Mouse (Mus musculus): ENCODE measurements around the gene Cd8a. TPM values are rescaled to one million over a fixed set of nuclear protein-coding genes. Genes with fewer than 3 reads are reported as not detected.

The Cd8a gene
- polyA plus RNA-seq, 1 experiment from 2014 or later, result not detected

- ATAC-seq (ENCODE audit: low FRiP score) (no peak), DNase-seq (ENCODE audit: low spot score, missing footprints) (no peak)
- Histone ChIP-seq H3K9ac (ENCODE audit: low read length) (no peak overlapping the region), H3K4me3 (ENCODE audit: low read depth, low read length) (no peak overlapping the region), H3K9me3 (ENCODE audit: control insufficient read depth, low read length) (no peaks in the 10 kb centered on the region), H3K4me2 (no peak overlapping the region), H3K27me3 (ENCODE audit: control insufficient read depth, insufficient read depth, low read length) (no peaks in the 10 kb centered on the region), H3K36me3 (ENCODE audit: control insufficient read depth, insufficient read depth, low read length) (no peaks in the 10 kb centered on the region), H3K4me1 (ENCODE audit: control insufficient read depth, insufficient read depth, low read length) (no peaks in the 10 kb centered on the region), H3K27ac (ENCODE audit: low read depth, low read length) (no peak overlapping the region)
- 82% methylated on average over 3 of the region's 3 CpGs for WGBS
Measured at GRCm38 (mm10) chr6:71338941-71339340, 34.3 kb upstream of the Cd8a start.

DNA sequence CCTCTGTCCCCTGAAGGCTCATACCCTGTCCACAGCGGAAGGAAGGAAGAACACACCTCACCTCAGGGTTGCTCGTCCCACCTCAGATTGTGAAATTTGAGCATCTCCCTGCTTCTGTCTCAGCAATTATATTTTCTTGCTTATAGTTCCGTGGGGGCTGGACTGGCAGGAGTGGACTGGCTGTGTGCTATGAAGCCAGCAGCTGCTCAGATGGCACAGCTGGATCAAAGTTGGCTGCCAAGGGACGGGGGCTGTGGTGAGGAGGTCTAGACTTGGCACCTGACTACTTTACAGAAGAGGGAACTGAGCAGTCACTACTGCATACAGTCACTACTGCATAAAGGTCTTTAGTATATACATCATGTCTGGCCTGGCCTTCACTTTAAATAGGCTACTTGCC, 33.9 kb upstream of the Cd8a start:
- no peak for DNase-seq (ENCODE audit: low spot score, missing footprints)
- Histone ChIP-seq H3K36me3 (ENCODE audit: control insufficient read depth, insufficient read depth, low read length) (no peaks in the 10 kb centered on the region), H3K27me3 (ENCODE audit: control insufficient read depth, insufficient read depth, low read length) (no peaks in the 10 kb centered on the region), H3K4me3 (ENCODE audit: low read depth, low read length) (no peak overlapping the region), H3K4me1 (ENCODE audit: control insufficient read depth, insufficient read depth, low read length) (no peaks in the 10 kb centered on the region), H3K9ac (ENCODE audit: low read length) (no peak overlapping the region), H3K9me3 (ENCODE audit: control insufficient read depth, low read length) (no peaks in the 10 kb centered on the region), H3K27ac (ENCODE audit: low read depth, low read length) (no peak overlapping the region), H3K4me2 (no peak overlapping the region)
- ATAC-seq (ENCODE audit: low FRiP score), result no peak
- WGBS, result 88% methylated on average over 4 of the region's 4 CpGs

- ATAC-seq (ENCODE audit: low FRiP score) (no peak), DNase-seq (ENCODE audit: low spot score, missing footprints) (no peak)
- no peaks in the 10 kb centered on the region for H3K36me3 ChIP-seq (ENCODE audit: control insufficient read depth, insufficient read depth, low read length)
- H3K4me3 ChIP-seq (ENCODE audit: low read depth, low read length), result no peak overlapping the region
- WGBS, result 89% methylated on average over 9 of the region's 9 CpGs
- no peak overlapping the region for H3K9ac ChIP-seq (ENCODE audit: low read length)
- H3K27ac ChIP-seq (ENCODE audit: low read depth, low read length), result no peak overlapping the region
- H3K9me3 ChIP-seq (ENCODE audit: control insufficient read depth, low read length), result no peaks in the 10 kb centered on the region
- no peaks in the 10 kb centered on the region for H3K4me1 ChIP-seq (ENCODE audit: control insufficient read depth, insufficient read depth, low read length)
- H3K27me3 ChIP-seq (ENCODE audit: control insufficient read depth, insufficient read depth, low read length), result no peaks in the 10 kb centered on the region
- no peak overlapping the region for H3K4me2 ChIP-seq
Measured at GRCm38 (mm10) chr6:71341179-71341578, 32.0 kb upstream of the Cd8a start.

DNA sequence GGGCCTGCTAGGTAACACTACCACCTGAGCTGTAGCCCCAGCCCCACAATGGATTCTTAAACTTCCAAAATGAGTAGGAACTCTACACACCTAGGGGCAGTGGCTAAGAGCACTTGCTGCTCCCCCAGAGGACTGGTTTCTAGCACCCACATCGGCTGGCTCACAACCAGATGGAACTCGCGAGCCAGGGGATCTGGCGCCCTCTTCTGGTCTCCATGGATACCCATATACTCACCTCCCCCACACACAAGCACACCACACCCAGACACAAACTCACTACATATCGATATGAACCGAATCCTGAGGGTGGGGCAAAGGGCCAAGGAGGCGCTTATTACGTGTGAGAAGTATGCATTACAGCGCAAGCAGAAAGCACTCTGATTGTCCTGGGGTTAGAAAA, 25.2 kb upstream of the Cd8a start:
- DNase-seq (ENCODE audit: low spot score, missing footprints), result no peak
- no peaks in the 10 kb centered on the region for H3K36me3 ChIP-seq (ENCODE audit: control insufficient read depth, insufficient read depth, low read length)
- H3K4me3 ChIP-seq (ENCODE audit: low read depth, low read length), result no peak overlapping the region
- no peak overlapping the region for H3K4me2 ChIP-seq
- H3K9ac ChIP-seq (ENCODE audit: low read length), result no peak overlapping the region
- no peak for ATAC-seq (ENCODE audit: low FRiP score)
- H3K27ac ChIP-seq (ENCODE audit: low read depth, low read length), result no peak overlapping the region
- H3K4me1 ChIP-seq (ENCODE audit: control insufficient read depth, insufficient read depth, low read length), result no peaks in the 10 kb centered on the region
- 93% methylated on average over 9 of the region's 9 CpGs for WGBS
- H3K9me3 ChIP-seq (ENCODE audit: control insufficient read depth, low read length), result no peaks in the 10 kb centered on the region
- H3K27me3 ChIP-seq (ENCODE audit: control insufficient read depth, insufficient read depth, low read length), result no peaks in the 10 kb centered on the region

DNA sequence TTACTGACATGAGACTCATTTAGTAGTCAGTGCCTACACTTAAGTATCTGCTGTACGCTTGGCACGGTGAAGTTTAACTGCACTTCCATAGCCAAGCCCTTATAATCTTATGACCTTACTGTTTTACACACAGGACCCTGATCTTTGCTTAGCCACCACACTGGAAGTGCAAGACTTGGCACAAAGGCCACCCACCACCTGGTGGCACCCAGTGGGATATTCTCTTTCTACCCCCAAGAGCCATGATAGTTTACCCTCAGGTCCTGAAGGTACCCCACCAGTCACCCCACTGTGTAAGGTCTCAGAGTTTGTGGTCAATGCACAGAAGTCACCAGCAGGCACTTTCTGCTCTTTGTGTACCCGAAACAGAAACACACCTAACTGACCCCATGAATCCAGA, 22.0 kb upstream of the Cd8a start:
- Histone ChIP-seq H3K9ac (ENCODE audit: low read length) (no peak overlapping the region), H3K4me2 (no peak overlapping the region), H3K9me3 (ENCODE audit: control insufficient read depth, low read length) (no peaks in the 10 kb centered on the region), H3K36me3 (ENCODE audit: control insufficient read depth, insufficient read depth, low read length) (no peaks in the 10 kb centered on the region), H3K27ac (ENCODE audit: low read depth, low read length) (no peak overlapping the region), H3K27me3 (ENCODE audit: control insufficient read depth, insufficient read depth, low read length) (no peaks in the 10 kb centered on the region), H3K4me3 (ENCODE audit: low read depth, low read length) (no peak overlapping the region), H3K4me1 (ENCODE audit: control insufficient read depth, insufficient read depth, low read length) (no peaks in the 10 kb centered on the region)
- ATAC-seq (ENCODE audit: low FRiP score), result no peak
- DNase-seq (ENCODE audit: low spot score, missing footprints), result no peak
- 93% methylated on average over 3 of the region's 3 CpGs for WGBS

GRCm38 (mm10) chr6:71352201-71352600, 21.0 kb upstream of the Cd8a start:
- Histone ChIP-seq H3K4me3 (ENCODE audit: low read depth, low read length) (no peak overlapping the region), H3K9me3 (ENCODE audit: control insufficient read depth, low read length) (no peaks in the 10 kb centered on the region), H3K4me1 (ENCODE audit: control insufficient read depth, insufficient read depth, low read length) (no peaks in the 10 kb centered on the region), H3K36me3 (ENCODE audit: control insufficient read depth, insufficient read depth, low read length) (no peaks in the 10 kb centered on the region), H3K4me2 (no peak overlapping the region), H3K27me3 (ENCODE audit: control insufficient read depth, insufficient read depth, low read length) (no peaks in the 10 kb centered on the region), H3K9ac (ENCODE audit: low read length) (no peak overlapping the region), H3K27ac (ENCODE audit: low read depth, low read length) (no peak overlapping the region)
- 92% methylated on average over 6 of the region's 6 CpGs for WGBS
- no peak for DNase-seq (ENCODE audit: low spot score, missing footprints)
- ATAC-seq (ENCODE audit: low FRiP score), result no peak

DNA sequence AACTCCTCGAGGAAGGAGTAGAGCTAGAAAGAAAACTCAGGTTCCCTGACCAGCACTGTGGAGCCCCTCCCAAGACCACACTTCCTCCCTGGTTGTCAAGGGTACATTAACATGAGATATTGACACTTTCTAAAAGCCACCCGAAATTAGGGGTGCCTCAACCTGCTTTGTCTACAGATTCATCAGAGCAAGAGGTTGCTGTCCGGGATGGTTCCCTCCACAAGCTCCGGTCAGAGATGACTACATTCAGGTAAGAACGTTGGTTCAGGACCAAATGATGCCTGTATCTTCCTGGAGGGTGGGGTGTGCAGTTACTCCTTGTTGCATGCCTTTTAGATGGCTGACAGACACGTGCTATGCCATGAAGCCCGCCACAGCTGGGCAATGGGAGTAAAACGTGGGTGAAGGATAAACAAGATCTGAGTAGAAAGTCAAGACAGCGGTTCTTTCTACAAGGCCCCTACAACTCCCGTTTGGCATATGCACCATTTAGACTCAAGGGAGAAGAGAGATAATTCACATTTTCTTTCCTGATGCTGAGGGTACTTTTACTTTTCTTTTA, 20.3 kb upstream of the Cd8a start:
- no peaks in the 10 kb centered on the region for H3K4me1 ChIP-seq (ENCODE audit: control insufficient read depth, insufficient read depth, low read length)
- no peaks in the 10 kb centered on the region for H3K36me3 ChIP-seq (ENCODE audit: control insufficient read depth, insufficient read depth, low read length)
- no peak overlapping the region for H3K27ac ChIP-seq (ENCODE audit: low read depth, low read length)
- no peak for ATAC-seq (ENCODE audit: low FRiP score)
- WGBS, result 79% methylated on average over 10 of the region's 10 CpGs
- H3K9ac ChIP-seq (ENCODE audit: low read length), result no peak overlapping the region
- H3K9me3 ChIP-seq (ENCODE audit: control insufficient read depth, low read length), result no peaks in the 10 kb centered on the region
- no peak for DNase-seq (ENCODE audit: low spot score, missing footprints)
- no peak overlapping the region for H3K4me3 ChIP-seq (ENCODE audit: low read depth, low read length)
- no peaks in the 10 kb centered on the region for H3K27me3 ChIP-seq (ENCODE audit: control insufficient read depth, insufficient read depth, low read length)
- H3K4me2 ChIP-seq, result no peak overlapping the region

- Histone ChIP-seq H3K36me3 (ENCODE audit: control insufficient read depth, insufficient read depth, low read length) (no peaks in the 10 kb centered on the region), H3K9me3 (ENCODE audit: control insufficient read depth, low read length) (no peaks in the 10 kb centered on the region), H3K4me2 (no peak overlapping the region), H3K4me3 (ENCODE audit: low read depth, low read length) (no peak overlapping the region), H3K27ac (ENCODE audit: low read depth, low read length) (no peak overlapping the region), H3K9ac (ENCODE audit: low read length) (no peak overlapping the region), H3K27me3 (ENCODE audit: control insufficient read depth, insufficient read depth, low read length) (no peaks in the 10 kb centered on the region), H3K4me1 (ENCODE audit: control insufficient read depth, insufficient read depth, low read length) (no peaks in the 10 kb centered on the region)
- no peak for DNase-seq (ENCODE audit: low spot score, missing footprints)
- WGBS, result 76% methylated on average over 2 of the region's 2 CpGs
- no peak for ATAC-seq (ENCODE audit: low FRiP score)
Measured at GRCm38 (mm10) chr6:71353722-71354121, 19.5 kb upstream of the Cd8a start.

DNA sequence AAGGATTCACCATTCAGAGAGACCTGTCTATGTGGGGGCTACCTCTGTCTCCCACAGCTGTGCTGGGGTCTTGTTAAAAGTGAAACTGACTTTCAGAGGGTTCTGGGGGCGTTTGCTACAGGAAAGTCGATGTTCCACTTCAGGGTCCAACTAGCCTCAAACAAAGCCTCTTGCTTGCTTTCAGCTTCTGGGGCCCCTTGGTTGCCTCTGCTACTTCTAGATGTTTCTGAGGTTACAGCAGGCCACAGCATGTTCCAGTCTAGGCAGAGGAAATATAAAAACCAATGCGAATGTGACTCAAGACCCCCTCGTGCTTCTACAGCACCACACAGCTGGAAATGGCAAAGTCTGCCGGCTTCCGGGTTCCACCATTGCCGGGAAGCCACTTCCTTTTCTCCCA, 15.7 kb upstream of the Cd8a start:
- H3K9ac ChIP-seq (ENCODE audit: low read length), result no peak overlapping the region
- no peak overlapping the region for H3K4me2 ChIP-seq
- H3K27ac ChIP-seq (ENCODE audit: low read depth, low read length), result no peak overlapping the region
- WGBS, result 95% methylated on average over 7 of the region's 7 CpGs
- no peaks in the 10 kb centered on the region for H3K4me1 ChIP-seq (ENCODE audit: control insufficient read depth, insufficient read depth, low read length)
- no peak for ATAC-seq (ENCODE audit: low FRiP score)
- no peak for DNase-seq (ENCODE audit: low spot score, missing footprints)
- H3K27me3 ChIP-seq (ENCODE audit: control insufficient read depth, insufficient read depth, low read length), result no peaks in the 10 kb centered on the region
- no peaks in the 10 kb centered on the region for H3K9me3 ChIP-seq (ENCODE audit: control insufficient read depth, low read length)
- no peaks in the 10 kb centered on the region for H3K36me3 ChIP-seq (ENCODE audit: control insufficient read depth, insufficient read depth, low read length)
- H3K4me3 ChIP-seq (ENCODE audit: low read depth, low read length), result no peak overlapping the region

GRCm38 (mm10) chr6:71360221-71360620, 13.0 kb upstream of the Cd8a start:
- no peak overlapping the region for H3K4me3 ChIP-seq (ENCODE audit: low read depth, low read length)
- no peak overlapping the region for H3K9ac ChIP-seq (ENCODE audit: low read length)
- H3K4me2 ChIP-seq, result no peak overlapping the region
- no peaks in the 10 kb centered on the region for H3K9me3 ChIP-seq (ENCODE audit: control insufficient read depth, low read length)
- 73% methylated on average over 4 of the region's 4 CpGs for WGBS
- no peak overlapping the region for H3K27ac ChIP-seq (ENCODE audit: low read depth, low read length)
- DNase-seq (ENCODE audit: low spot score, missing footprints) (no peak), ATAC-seq (ENCODE audit: low FRiP score) (no peak)
- no peaks in the 10 kb centered on the region for H3K36me3 ChIP-seq (ENCODE audit: control insufficient read depth, insufficient read depth, low read length)
- no peaks in the 10 kb centered on the region for H3K4me1 ChIP-seq (ENCODE audit: control insufficient read depth, insufficient read depth, low read length)
- H3K27me3 ChIP-seq (ENCODE audit: control insufficient read depth, insufficient read depth, low read length), result no peaks in the 10 kb centered on the region
